Mouse (Mus musculus) limb, embryonic 11.5 days (tissue): ENCODE results near the gene Snx20. TPM values are rescaled to one million over a fixed set of nuclear protein-coding genes. Genes with fewer than 3 reads are reported as not detected.

Experiments used
- ATAC-seq: fragments of 200-750 bp; cut with Nextera tagmentation; 2 replicates; pipeline ENCODE4 v1.8.0; 2017; ENCODE audit warnings: low read depth; ENCODE audit not compliant: insufficient number of reproducible peaks, low FRiP score, low TSS enrichment
- DNase-seq: peaks from one replicate; pipeline ENCODE4 v3.0.0-alpha.2; 2015; ENCODE audit warnings: low spot score
- H3K27ac ChIP-seq: fragments of 300-500 bp; sonication (generic); replicated peaks from 2 replicates; pipeline ENCODE4 v1.5.1; 2014; ENCODE audit warnings: low read depth, mild to moderate bottlenecking, low read length
- H3K27me3 ChIP-seq: fragments of 300-500 bp; sonication (generic); 2 replicates; pipeline ENCODE4 v1.6.1; 2014; ENCODE audit warnings: mild to moderate bottlenecking, low read length, mixed read lengths; ENCODE audit not compliant: control insufficient read depth, insufficient read depth
- H3K36me3 ChIP-seq: fragments of 300-500 bp; sonication (generic); 2 replicates; pipeline ENCODE4 v1.6.1; 2014; ENCODE audit warnings: mild to moderate bottlenecking, low read length, moderate library complexity, mixed read lengths; ENCODE audit not compliant: control insufficient read depth, insufficient read depth
- H3K4me1 ChIP-seq: fragments of 300-500 bp; sonication (generic); 2 replicates; pipeline ENCODE4 v1.6.1; 2014; ENCODE audit warnings: low read length, mixed read lengths; ENCODE audit not compliant: control insufficient read depth, insufficient read depth
- H3K4me2 ChIP-seq: fragments of 300-500 bp; sonication (generic); 2 replicates; pipeline ENCODE4 v1.6.1; 2014; ENCODE audit warnings: low read depth, mild to moderate bottlenecking, moderate library complexity; ENCODE audit not compliant: severe bottlenecking
- H3K4me3 ChIP-seq: fragments of 300-500 bp; sonication (generic); 2 replicates; pipeline ENCODE4 v1.5.1; 2014; ENCODE audit warnings: low read depth, low read length
- H3K9ac ChIP-seq: fragments of 300-500 bp; sonication (generic); 2 replicates; pipeline ENCODE4 v1.6.1; 2014; ENCODE audit warnings: mild to moderate bottlenecking, low read length
- H3K9me3 ChIP-seq: fragments of 300-500 bp; sonication (generic); 2 replicates; pipeline ENCODE4 v1.6.1; 2016; ENCODE audit warnings: low read length; ENCODE audit not compliant: control insufficient read depth
- WGBS: fragments of 180-500 bp; shearing (Covaris S2); extraction: QIAGEN DNeasy Blood & Tissue Kit; methylation state at CpG from one replicate; pipeline ENCODE4 v1.1.7; 2014; 5-methylcytosine and 5-hydroxymethylcytosine counted together
- polyA plus RNA-seq: library from polyadenylated mRNA; unstranded; fragments of >200 nt; fragmentation: Nextera tagmentation; extraction: Ambion mirVana; gene quantifications from 2 replicates; pipeline ENCODE4 v1.2.1, GENCODE M21; 2014

The Snx20 gene
- polyA plus RNA-seq, 1 experiment from 2014 or later, result 1.2 TPM

GRCm38 (mm10) chr8:88583863-88584262 is 52.1 kb downstream of the Snx20 start:
- no peak for ATAC-seq
- no peaks in the 10 kb centered on the region; the same call in 1 of the 2 replicates for H3K36me3 ChIP-seq
- H3K27me3 ChIP-seq, result no peaks in the 10 kb centered on the region
- H3K4me3 ChIP-seq, result no peak overlapping the region
- no peak overlapping the region for H3K27ac ChIP-seq
- H3K4me2 ChIP-seq, result no peak overlapping the region
- no peaks in the 10 kb centered on the region for H3K9me3 ChIP-seq
- 93% methylated on average over 3 of the region's 3 CpGs for WGBS
- H3K9ac ChIP-seq, result no peak overlapping the region
- DNase-seq, result no peak
- peaks cover 2% of the 10 kb centered on the region; the same call in 1 of the 2 replicates for H3K4me1 ChIP-seq

DNA sequence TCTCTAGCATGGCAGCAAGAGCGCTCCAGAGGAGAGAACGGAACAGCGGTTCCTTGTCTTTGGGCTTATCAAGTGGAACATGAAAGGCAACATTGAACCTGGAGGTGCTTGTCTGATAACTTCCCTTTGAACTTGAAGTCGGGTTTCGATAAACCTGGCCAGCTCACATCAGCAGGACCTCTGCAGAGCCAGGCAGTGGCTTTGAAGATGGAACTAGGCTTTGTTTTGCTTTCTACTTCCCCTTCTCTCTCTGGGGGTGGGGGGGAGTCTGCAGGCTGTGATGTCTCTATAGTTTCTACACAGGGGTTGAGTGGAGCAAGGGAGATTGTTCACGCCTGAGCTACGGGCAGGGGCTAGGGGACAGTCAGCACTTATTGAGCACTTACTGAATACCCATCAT is 55.1 kb downstream of the Snx20 start:
- no peak for DNase-seq
- Histone ChIP-seq H3K4me1 (peaks cover 4% of the 10 kb centered on the region; the same call in 1 of the 2 replicates), H3K9ac (no peak overlapping the region), H3K9me3 (no peaks in the 10 kb centered on the region), H3K27ac (no peak overlapping the region), H3K27me3 (no peaks in the 10 kb centered on the region), H3K4me2 (no peak overlapping the region), H3K4me3 (no peak overlapping the region), H3K36me3 (no peaks in the 10 kb centered on the region; the same call in 1 of the 2 replicates)
- 93% methylated on average over 7 of the region's 7 CpGs for WGBS
- ATAC-seq, result no peak

DNA sequence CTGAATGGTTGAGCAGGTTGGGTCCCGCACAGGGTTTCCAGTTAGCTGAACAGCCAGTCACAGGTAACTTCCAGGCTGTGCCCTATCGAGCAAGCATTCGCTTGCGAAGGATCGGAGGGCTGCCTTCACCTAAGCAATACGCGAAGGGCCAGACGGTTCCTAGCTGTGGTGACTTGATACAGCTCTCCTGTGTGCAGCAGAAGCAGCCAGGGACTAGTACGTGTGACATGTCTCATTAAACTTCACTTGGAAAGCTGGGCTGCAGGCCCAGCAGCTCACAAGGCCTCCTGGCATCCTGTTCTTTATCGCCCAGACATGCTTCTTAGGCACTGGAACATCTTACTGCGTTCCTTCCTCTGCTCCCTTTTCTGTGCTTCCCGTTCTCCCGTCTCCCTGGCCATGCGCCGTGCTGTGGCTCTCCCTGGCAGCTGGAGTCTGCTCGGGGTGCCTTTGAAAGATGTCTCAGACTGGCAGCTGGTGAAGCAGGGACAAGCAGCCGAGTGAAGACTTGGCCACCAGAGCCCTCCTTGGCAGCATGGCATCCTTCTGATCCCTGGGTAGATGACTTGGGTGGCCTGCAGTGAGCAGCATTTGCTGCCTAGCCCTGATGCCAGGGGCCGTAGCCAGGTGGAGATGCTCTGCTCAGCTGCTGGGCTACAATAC is 56.1 kb downstream of the Snx20 start:
- no peak overlapping the region for H3K9ac ChIP-seq
- DNase-seq (no peak), ATAC-seq (no peak)
- no peak overlapping the region for H3K4me3 ChIP-seq
- H3K4me1 ChIP-seq, result peaks cover 4% of the 10 kb centered on the region; the same call in 1 of the 2 replicates
- no peak overlapping the region for H3K4me2 ChIP-seq
- H3K9me3 ChIP-seq, result no peaks in the 10 kb centered on the region
- H3K36me3 ChIP-seq, result no peaks in the 10 kb centered on the region; the same call in 1 of the 2 replicates
- no peaks in the 10 kb centered on the region for H3K27me3 ChIP-seq
- H3K27ac ChIP-seq, result no peak overlapping the region
- 84% methylated on average over 18 of the region's 18 CpGs for WGBS

- H3K4me1 ChIP-seq, result peaks cover 4% of the 10 kb centered on the region; the same call in 1 of the 2 replicates
- no peaks in the 10 kb centered on the region; the same call in 1 of the 2 replicates for H3K36me3 ChIP-seq
- no peaks in the 10 kb centered on the region for H3K9me3 ChIP-seq
- no peak overlapping the region for H3K27ac ChIP-seq
- no peak overlapping the region for H3K9ac ChIP-seq
- no peak overlapping the region for H3K4me3 ChIP-seq
- DNase-seq (no peak), ATAC-seq (no peak)
- H3K4me2 ChIP-seq, result no peak overlapping the region
- 41% methylated on average over 7 of the region's 7 CpGs for WGBS
- H3K27me3 ChIP-seq, result no peaks in the 10 kb centered on the region
Measured at GRCm38 (mm10) chr8:88579246-88579645, 56.7 kb downstream of the Snx20 start.

DNA sequence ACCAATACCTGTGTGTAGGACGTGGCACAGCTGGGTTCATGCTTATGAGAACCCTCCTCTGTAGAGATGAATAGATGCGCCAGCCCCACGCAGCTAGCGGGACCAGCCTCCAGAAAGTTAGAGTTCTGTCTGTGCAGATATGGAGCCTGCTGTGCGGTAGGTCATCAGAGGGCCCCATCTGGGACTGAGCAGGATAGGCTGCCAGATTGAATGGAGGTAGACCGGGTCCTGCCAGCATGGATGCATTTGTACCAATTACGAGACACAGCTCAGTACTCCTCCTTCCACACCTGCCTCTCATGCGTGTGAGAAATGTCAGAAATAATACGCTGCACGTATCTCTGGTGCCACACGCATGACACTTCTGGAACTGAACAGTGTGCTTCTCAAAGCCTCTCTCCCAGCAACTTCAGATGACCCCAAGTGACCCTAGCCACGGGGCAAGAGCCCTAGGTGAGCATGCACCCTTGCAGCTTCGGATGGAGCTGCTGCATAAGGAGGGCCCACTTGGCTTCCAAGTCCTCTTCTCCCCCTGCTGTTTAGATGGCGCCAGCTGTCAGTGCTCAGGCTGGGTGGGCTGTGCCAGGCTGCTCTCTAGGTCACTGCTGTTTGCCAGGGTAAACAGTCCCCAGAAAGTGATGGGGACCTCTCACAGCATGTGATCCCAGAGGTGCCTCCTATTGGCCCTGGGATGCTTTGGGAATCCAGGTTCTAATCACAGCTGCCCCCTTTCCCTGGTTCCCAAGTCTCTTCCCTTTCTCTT is 57.3 kb downstream of the Snx20 start:
- Histone ChIP-seq H3K36me3 (no peaks in the 10 kb centered on the region; the same call in 1 of the 2 replicates), H3K27me3 (no peaks in the 10 kb centered on the region), H3K9me3 (no peaks in the 10 kb centered on the region), H3K4me2 (no peak overlapping the region), H3K4me1 (peaks cover 4% of the 10 kb centered on the region; the same call in 1 of the 2 replicates), H3K9ac (no peak overlapping the region), H3K27ac (no peak overlapping the region), H3K4me3 (no peak overlapping the region)
- no peak for ATAC-seq
- DNase-seq, result no peak
- WGBS, result 70% methylated on average over 14 of the region's 14 CpGs

DNA sequence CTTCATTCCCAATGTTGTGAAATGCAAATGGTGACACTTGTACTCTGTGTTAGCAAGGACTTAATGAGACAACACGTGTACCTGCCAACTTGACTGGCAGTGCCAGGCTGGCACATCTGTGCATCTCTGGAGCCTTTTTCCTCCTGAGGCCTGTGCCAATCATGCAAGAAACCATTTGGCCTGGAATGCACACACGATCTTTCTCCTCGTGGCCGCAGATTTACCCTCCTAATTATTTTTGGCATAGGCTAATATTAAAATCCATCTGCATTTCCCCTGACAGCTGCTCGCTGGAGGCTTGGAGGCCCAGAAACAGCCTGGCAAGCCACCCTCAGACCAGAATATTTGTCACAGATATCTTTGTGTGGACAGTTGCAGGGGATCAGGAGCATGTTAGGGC is 58.3 kb downstream of the Snx20 start:
- Histone ChIP-seq H3K4me1 (peaks cover 4% of the 10 kb centered on the region; the same call in 1 of the 2 replicates), H3K4me3 (no peak overlapping the region), H3K36me3 (no peaks in the 10 kb centered on the region; the same call in 1 of the 2 replicates), H3K27me3 (no peaks in the 10 kb centered on the region), H3K4me2 (no peak overlapping the region), H3K27ac (no peak overlapping the region), H3K9me3 (no peaks in the 10 kb centered on the region), H3K9ac (no peak overlapping the region)
- 83% methylated on average over 5 of the region's 5 CpGs for WGBS
- no peak for DNase-seq
- no peak for ATAC-seq

Other genes starting within 250 kb of the Snx20 start
- gene Nkd1, start 114.8 kb downstream of the Snx20 start, polyA plus RNA-seq, result 47.6 and 52.8 TPM in 2 replicates
- 0.23 and 0.29 TPM in 2 replicates for gene Nod2, start 11.2 kb upstream of the Snx20 start, polyA plus RNA-seq
- gene Cyld, start 60.9 kb upstream of the Snx20 start, polyA plus RNA-seq, result 13.5 and 17.3 TPM in 2 replicates